Mouse (Mus musculus) layer of hippocampus, adult 9-10 months (tissue): Measurements from ENCODE around the gene Krt8.
A peak's percentile ranks its signal among the peaks of the same experiment; 100 is the strongest.

Experiments used
- DNase-seq: peaks from one replicate; pipeline ENCODE4 v3.0.0; 2022; ENCODE audit warnings: low spot score

The Krt8 gene

DNA sequence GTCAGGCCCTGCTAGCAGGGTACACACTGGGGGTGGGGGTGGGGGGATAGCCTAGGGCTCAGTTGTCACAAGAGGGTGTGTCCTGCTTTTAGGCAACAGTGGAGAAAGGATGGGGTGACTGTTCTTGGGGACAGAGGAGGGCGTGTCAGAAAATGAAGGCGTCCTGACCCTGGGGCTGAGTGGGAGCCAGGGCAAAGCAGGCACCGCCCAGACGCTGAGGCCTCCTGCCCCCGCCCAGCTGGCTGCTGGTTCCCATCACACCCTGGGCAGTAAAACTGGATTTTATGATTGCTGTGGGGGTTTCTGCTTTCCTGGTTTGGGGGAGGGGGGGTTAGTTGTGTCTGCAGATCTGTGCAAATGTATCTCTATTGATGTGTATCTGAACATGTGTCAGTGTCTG, 28.3 kb downstream of the Krt8 start:
- no peak for DNase-seq

DNA sequence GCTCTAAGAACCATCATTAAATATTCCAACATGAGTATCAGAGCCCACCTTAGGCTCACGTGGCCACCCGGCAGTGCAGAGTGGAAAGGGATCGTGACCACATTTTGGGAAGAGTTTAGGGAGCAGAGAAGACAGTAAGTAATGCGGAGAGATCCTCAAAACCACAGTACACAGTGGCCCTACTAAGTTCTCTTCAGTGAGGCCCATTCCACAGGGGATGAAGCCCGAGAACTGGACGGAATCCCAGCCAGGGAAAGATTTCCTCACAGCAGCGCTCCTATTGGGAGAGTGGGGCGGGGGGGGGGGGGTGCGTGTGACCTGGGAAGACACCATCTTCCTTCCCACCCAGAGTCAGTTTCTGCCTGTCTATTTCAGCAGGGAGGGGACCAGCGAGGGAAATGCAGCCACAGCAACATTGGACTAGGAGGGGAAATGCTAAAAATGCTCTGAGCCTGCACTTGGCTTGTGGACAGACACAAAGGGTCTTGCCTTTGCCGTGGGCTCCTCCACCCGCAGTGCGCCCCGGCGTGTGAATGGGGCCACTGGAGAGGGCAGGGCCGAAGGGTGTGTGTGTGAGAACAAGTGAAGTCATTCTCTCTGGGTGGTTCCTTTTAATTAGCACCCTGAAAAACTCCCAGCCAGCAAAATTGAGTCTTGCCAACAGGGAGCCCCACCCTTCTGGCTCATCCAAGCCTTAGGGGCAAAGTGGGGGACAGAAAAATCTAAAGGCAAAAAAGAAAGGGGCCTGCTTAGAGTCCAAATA, 30.0 kb downstream of the Krt8 start:
- DNase-seq, result no peak

DNA sequence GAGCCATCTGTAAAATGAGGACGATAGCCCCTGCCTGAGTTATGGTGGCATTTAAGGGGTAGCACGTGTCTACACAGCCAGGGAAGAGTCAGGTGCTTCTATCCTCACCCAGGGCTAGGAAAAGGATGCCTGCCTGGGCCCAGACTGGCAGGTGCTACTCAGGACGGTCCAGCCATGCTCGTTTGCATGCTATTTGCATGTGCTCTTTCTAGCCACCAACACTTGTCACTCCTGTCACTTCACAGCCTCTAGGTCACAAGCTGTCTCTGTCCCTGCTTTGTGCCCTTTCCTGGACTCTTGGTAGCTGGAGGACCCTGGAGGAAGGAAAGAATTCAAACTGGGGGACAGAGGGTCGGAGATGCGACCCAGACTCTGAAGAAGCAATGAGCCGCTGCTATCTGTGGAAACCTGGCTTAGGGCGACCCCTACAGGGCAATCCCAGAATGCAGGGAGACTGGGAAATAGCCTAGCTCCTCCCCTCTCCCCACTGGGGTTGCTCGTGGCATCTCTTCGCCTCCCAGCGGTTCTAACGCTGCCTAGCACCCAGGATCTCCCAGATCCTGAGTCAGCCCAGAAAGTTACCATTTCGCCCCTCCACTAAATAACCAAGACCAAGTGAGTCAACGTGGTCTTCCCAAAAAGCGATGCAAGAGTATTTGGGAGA, 30.7 kb downstream of the Krt8 start:
- DNase-seq, result peak; percentile 99

DNA sequence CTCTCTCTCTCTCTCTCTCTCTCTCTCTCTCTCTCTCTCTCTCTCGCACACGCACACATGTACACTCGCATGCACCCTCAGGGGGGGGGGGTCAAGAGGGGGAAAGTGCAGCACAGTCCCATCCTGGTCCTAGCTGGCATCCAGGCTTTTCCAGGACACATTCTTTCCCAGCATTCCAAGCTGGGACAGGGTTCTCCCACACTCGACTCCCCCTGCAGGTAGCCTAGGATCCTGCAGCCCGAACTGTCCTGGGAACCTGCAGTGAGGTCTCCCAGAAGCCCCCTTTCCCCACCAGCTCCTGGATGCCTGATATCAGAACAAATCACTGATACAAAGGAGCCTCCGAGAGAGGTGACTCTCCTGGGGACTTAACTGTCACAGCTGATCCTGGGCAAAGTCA, 33.7 kb downstream of the Krt8 start:
- DNase-seq, result no peak

DNA sequence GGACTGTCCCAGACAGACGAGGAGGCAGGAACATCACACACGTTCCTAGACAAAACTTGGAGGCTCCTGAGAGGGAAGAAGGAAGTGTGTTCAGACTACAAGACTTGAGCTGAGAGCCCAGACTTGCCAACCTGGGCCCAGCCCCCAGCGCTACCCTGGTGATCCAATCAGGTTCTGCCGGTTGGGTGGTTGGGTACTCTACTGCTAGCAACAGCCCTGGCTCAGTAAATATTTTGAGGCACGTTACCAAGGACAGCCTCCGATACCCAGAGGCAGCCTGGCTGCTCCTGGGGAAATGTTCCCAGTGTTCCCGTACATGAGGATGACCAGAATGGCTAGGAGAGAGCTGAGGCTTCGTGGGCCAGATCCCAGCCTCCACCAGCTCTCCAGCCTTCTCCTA, 37.5 kb downstream of the Krt8 start:
- no peak for DNase-seq

DNA sequence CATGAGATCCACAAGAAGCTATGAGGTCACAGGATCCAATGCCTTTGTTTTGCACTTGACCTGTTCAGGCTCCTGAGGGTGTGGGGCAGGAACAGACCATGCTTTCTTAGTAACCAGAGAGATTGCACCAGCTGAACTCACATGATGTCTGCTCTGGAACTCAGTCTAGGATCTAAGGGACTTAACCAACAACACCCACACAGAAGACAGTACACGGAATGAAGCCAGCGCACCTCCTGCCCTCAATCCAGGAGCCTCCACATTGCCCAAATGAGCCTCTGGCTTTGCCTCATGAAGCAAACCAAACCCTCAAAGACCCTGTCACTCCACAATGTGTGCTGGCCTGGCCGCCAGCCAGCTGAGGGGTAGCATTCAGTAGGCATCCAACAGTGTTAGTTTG, 45.4 kb downstream of the Krt8 start:
- DNase-seq, result no peak

DNA sequence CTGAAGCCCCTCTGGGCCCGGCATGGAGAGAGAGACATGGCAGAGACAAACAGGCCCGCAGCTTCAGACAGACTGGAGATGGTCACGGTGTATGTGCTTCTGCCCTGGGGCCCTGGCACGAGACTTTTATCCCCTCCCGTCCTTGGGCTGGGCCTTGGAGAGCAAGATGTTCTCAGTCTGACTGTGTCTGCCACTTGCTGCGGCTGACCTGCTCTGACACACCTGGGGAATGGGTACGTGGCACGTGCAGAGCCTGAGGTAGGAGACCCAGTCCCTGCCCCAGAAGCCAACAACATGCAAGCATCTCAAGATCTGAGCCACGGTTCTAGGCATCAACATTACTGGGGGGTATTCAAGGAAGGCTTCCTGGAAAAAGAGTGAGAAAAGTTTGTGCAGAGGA, 50.1 kb downstream of the Krt8 start, which contains the start of gene Krt78:
TSS of gene Krt78 (minus strand) at position 101 of the 400 bp plus-strand sequence.
- no peak for DNase-seq

DNA sequence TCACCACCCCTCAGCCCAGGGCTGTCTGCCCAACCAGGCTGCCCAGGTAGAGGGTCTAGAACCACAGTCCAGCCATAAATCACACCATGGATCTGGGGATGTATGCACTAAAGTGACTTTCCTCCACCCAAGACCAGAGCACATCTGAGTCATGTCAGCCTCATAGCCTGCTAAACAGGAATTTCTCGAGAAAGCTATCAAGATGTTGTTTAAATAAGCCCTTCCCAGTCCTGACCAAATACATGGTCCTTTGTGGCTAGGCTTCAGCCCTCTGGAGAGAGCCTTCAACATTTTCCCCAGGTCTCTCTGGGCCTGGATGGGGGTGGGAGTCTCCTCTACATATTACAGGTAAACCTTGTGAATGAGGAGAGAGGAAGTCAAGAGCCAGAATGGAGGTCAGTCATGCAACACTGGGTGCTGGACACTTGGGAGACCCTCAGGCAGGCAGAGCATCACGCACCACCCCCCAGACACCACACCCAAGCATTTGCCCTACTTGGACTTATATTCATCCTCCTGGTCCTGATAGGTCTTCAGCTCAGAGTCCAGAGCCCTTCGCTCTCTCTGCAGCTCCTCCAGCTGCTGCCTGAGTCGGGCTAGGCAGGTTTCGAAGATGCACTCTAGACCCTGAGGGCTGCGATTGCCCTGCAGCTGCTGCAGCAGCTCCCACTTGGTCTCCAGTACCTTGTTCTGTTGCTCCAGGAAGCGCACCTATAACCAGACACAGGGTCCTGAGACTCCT, 51.4 kb downstream of the Krt8 start:
- no peak for DNase-seq
